Mouse (Mus musculus): Measurements from ENCODE around the gene B230219D22Rik. TPM values are rescaled to one million over a fixed set of nuclear protein-coding genes. Genes with fewer than 3 reads are reported as not detected.

The B230219D22Rik gene
- polyA plus RNA-seq, 1 experiment from 2014 or later: 66.4 TPM

DNA sequence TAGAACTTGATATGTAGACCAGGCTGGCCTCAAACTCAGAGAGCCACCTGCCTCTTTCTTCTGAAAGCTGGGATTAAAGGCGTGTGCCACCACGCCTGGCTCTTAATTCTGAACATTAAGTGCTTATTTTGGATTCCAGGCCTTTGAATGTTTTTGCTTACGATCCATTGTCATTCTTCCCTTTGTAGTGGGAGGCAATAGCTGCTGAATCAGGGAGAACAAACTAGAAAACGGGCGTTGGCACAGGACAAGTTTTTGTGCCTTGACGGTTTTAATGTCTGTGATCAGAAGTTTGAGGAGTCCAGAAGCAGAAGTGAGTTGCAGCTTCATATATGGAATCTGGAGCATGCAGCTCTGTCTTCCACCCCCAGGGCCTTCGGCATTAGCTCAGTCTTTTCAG, 37.8 kb downstream of the B230219D22Rik start:
- no peak overlapping the region for H3K9ac ChIP-seq
- H3K4me1 ChIP-seq: peaks cover 15% of the 10 kb centered on the region
- no peaks in the 10 kb centered on the region for H3K9me3 ChIP-seq
- H3K36me3 ChIP-seq: peaks cover 7% of the 10 kb centered on the region
- 88% methylated on average over 7 of the region's 7 CpGs for WGBS
- ATAC-seq (ENCODE audit: low FRiP score, low read depth): no peak
- no peaks in the 10 kb centered on the region for H3K27me3 ChIP-seq
- no peak overlapping the region for H3K4me2 ChIP-seq (replicated peaks)
- no peak overlapping the region for H3K4me3 ChIP-seq
- no peak overlapping the region for H3K27ac ChIP-seq

DNA sequence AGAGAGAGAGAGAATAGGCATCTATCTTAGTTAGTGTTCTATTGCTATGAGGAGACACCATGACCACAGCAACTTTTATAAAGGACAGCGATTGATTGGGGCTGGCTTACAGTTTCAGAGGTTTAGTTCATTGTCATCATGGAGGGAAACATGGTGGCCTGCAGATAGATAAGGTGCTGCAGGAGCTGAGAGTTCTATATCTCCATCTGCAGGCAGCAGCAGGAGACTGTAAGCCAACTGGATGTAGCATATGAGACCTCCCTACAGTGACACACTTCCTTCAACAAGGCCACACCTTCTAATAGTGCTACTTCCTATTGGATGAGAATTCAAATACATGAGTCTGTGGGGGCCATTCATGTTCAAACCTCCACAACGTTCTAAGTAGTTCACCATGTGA, 39.2 kb downstream of the B230219D22Rik start:
- no peaks in the 10 kb centered on the region for H3K27me3 ChIP-seq
- peaks cover 15% of the 10 kb centered on the region for H3K4me1 ChIP-seq
- whole genome bisulfite sequencing: 72% methylated on average over 2 of the region's 2 CpGs
- H3K9me3 ChIP-seq: no peaks in the 10 kb centered on the region
- no peak overlapping the region for H3K4me3 ChIP-seq
- H3K27ac ChIP-seq: no peak overlapping the region
- ATAC-seq (ENCODE audit: low FRiP score, low read depth): no peak
- H3K36me3 ChIP-seq: no peaks in the 10 kb centered on the region
- no peak overlapping the region for H3K4me2 ChIP-seq (replicated peaks)
- no peak overlapping the region for H3K9ac ChIP-seq

GRCm38 (mm10) chr13:55733628-55734502, 40.9 kb downstream of the B230219D22Rik start:
- 0 out of 2 replicates have a peak, but pooled peaks cover 3% of the 10 kb centered on the region for H3K9me3 ChIP-seq
- peak overlapping the region; percentile 38 for H3K4me2 ChIP-seq (replicated peaks)
- H3K27ac ChIP-seq: no peak overlapping the region
- H3K27me3 ChIP-seq: no peaks in the 10 kb centered on the region
- H3K36me3 ChIP-seq: no peaks in the 10 kb centered on the region
- peaks cover 15% of the 10 kb centered on the region for H3K4me1 ChIP-seq
- no peak for ATAC-seq (ENCODE audit: low FRiP score, low read depth)
- 31% methylated on average over 22 of the region's 22 CpGs for WGBS
- H3K4me3 ChIP-seq: peak overlapping the region; percentile 0; the same call in 1 of the 2 replicates
- H3K9ac ChIP-seq: 0 out of 2 replicates have a peak overlapping the region, but pooled peaks have one; percentile 13

DNA sequence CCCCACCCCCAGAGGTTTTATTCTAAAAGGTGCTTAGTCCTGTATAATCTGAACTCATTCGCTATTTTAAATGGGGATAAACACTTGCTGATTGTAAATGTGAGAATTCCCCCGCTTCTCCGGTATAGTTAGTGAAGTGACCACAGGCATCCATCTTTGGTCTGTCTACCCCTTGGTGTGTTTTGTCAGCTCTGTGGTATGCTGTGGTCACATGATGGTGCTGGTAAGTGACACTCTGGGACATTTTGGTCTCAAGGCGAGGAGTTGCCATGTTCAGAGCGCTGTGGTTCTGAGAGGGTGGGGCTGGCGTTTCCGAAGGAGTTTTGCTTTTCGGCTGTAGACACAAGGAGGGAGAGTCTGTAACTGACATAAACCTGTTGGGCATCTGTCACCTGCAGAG, 45.0 kb downstream of the B230219D22Rik start:
- Histone ChIP-seq H3K4me3 (no peak overlapping the region), H3K4me1 (peaks cover 29% of the 10 kb centered on the region), H3K27me3 (peaks cover 3% of the 10 kb centered on the region; the same call in 1 of the 2 replicates), H3K9me3 (0 out of 2 replicates have a peak, but pooled peaks cover 3% of the 10 kb centered on the region), H3K4me2 (replicated peaks) (no peak overlapping the region), H3K9ac (no peak overlapping the region), H3K27ac (no peak overlapping the region), H3K36me3 (no peaks in the 10 kb centered on the region)
- no peak for ATAC-seq (ENCODE audit: low FRiP score, low read depth)
- 84% methylated on average over 8 of the region's 8 CpGs for WGBS

- no peak overlapping the region for H3K9ac ChIP-seq
- H3K27ac ChIP-seq: no peak overlapping the region
- ATAC-seq (ENCODE audit: low FRiP score, low read depth): no peak
- no peaks in the 10 kb centered on the region for H3K36me3 ChIP-seq
- no peak overlapping the region for H3K4me2 ChIP-seq (replicated peaks)
- H3K27me3 ChIP-seq: peaks cover 3% of the 10 kb centered on the region; the same call in 1 of the 2 replicates
- no peak overlapping the region for H3K4me3 ChIP-seq
- peaks cover 19% of the 10 kb centered on the region for H3K4me1 ChIP-seq
- 0 out of 2 replicates have a peak, but pooled peaks cover 1% of the 10 kb centered on the region for H3K9me3 ChIP-seq
- 59% methylated on average over 8 of the region's 8 CpGs for WGBS
Measured at GRCm38 (mm10) chr13:55742306-55742705, 49.4 kb downstream of the B230219D22Rik start.

Other genes starting within 250 kb of the B230219D22Rik start
- 48.1 and 50.1 TPM in 2 replicates for gene Grk6, start 248.1 kb upstream of the B230219D22Rik start, polyA plus RNA-seq (2015; fragmentation: Nextera tagmentation; extraction: Ambion mirVana)
- gene Prr7, start 228.9 kb upstream of the B230219D22Rik start, polyA plus RNA-seq (2015; fragmentation: Nextera tagmentation; extraction: Ambion mirVana): 0.79 and 0.87 TPM in 2 replicates
- gene Dbn1, start 205.0 kb upstream of the B230219D22Rik start, polyA plus RNA-seq (2015; fragmentation: Nextera tagmentation; extraction: Ambion mirVana): 297 and 304 TPM in 2 replicates
- gene Pdlim7, start 179.4 kb upstream of the B230219D22Rik start, polyA plus RNA-seq (2015; fragmentation: Nextera tagmentation; extraction: Ambion mirVana): 175 and 181 TPM in 2 replicates
- 2.3 and 2.9 TPM in 2 replicates for gene Dok3, start 163.8 kb upstream of the B230219D22Rik start, polyA plus RNA-seq (2015; fragmentation: Nextera tagmentation; extraction: Ambion mirVana)
- gene Ddx41, start 156.5 kb upstream of the B230219D22Rik start, polyA plus RNA-seq (2015; fragmentation: Nextera tagmentation; extraction: Ambion mirVana): 71.4 and 73.4 TPM in 2 replicates
- 50.7 and 52.8 TPM in 2 replicates for gene Fam193b, start 122.0 kb upstream of the B230219D22Rik start, polyA plus RNA-seq (2015; fragmentation: Nextera tagmentation; extraction: Ambion mirVana)
- gene Tmed9, start 119.4 kb upstream of the B230219D22Rik start, polyA plus RNA-seq (2015; fragmentation: Nextera tagmentation; extraction: Ambion mirVana): 166 and 175 TPM in 2 replicates
- gene B4galt7, start 93.2 kb upstream of the B230219D22Rik start, polyA plus RNA-seq (2015; fragmentation: Nextera tagmentation; extraction: Ambion mirVana): 34.8 and 37.3 TPM in 2 replicates
- 71.8 and 77.7 TPM in 2 replicates for gene Caml, start 70.1 kb upstream of the B230219D22Rik start, polyA plus RNA-seq (2015; fragmentation: Nextera tagmentation; extraction: Ambion mirVana)
- 38.8 and 39.9 TPM in 2 replicates for gene Ddx46, start 58.1 kb upstream of the B230219D22Rik start, polyA plus RNA-seq (2015; fragmentation: Nextera tagmentation; extraction: Ambion mirVana)
- gene Txndc15, start 21.5 kb downstream of the B230219D22Rik start, polyA plus RNA-seq (2015; fragmentation: Nextera tagmentation; extraction: Ambion mirVana): 109 and 113 TPM in 2 replicates
- gene Pcbd2, start 34.2 kb downstream of the B230219D22Rik start, polyA plus RNA-seq (2015; fragmentation: Nextera tagmentation; extraction: Ambion mirVana): 40.2 and 49.8 TPM in 2 replicates
- 0.14 TPM in 1 of 2 replicates, not detected in the other for gene Catsper3, start 91.4 kb downstream of the B230219D22Rik start, polyA plus RNA-seq (2015; fragmentation: Nextera tagmentation; extraction: Ambion mirVana)
- gene Pitx1, start 143.1 kb downstream of the B230219D22Rik start, polyA plus RNA-seq (2015; fragmentation: Nextera tagmentation; extraction: Ambion mirVana): 88.9 and 109 TPM in 2 replicates

Measured in limb, embryonic 13.5 days (tissue).